Mouse (Mus musculus): Measurements from ENCODE around the gene Usp40.

Usp40 gene

GRCm38 (mm10) chr1:87941765-87942164 is 66.6 kb downstream of the Usp40 start:
- no peak for DNase-seq

GRCm38 (mm10) chr1:87936516-87936915 is 71.8 kb downstream of the Usp40 start:
- no peak for DNase-seq

- no peak for DNase-seq
Measured at GRCm38 (mm10) chr1:87936075-87936474, 72.3 kb downstream of the Usp40 start.

DNA sequence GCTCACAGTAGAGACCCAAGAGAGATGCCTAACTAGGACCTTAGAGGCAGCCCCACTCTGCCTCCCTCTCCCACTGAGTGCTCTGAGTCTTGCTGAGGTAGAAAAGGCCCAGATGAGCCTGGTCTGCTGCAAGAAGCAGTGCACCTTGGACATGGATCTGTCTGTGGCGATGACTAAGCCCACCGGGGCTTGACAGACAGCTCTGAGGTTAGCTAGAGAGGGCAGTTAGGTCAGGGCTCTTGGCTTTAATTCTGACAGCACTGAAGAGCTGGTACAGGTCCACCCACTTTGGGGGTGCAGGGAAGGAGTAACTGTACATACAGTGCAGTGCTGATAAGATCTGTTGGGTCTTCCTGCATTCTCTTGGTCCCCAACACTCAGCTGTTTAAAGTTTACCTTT is 72.8 kb downstream of the Usp40 start:
- DNase-seq, result no peak

DNA sequence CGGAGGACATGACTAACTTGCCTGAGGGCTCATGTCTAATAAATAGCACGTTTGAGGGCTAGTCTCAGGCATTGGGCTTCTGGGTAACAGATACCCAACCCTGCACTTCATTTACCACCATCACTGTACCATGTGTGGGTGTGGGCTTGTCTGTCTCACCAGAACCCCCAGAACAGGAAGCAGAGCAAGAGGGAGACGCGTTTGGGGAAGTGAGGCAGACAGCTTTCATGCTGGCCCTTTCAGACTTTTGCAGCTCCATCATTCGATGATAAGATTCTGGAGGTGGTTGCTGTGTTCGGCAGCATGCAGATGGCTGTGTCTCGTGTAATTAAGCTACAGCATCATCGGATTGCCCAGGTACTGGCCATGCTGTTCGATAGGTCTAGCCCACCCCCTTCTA is 73.3 kb downstream of the Usp40 start:
- DNase-seq, result no peak

GRCm38 (mm10) chr1:87933051-87933450 is 75.3 kb downstream of the Usp40 start:
- no peak for DNase-seq

DNA sequence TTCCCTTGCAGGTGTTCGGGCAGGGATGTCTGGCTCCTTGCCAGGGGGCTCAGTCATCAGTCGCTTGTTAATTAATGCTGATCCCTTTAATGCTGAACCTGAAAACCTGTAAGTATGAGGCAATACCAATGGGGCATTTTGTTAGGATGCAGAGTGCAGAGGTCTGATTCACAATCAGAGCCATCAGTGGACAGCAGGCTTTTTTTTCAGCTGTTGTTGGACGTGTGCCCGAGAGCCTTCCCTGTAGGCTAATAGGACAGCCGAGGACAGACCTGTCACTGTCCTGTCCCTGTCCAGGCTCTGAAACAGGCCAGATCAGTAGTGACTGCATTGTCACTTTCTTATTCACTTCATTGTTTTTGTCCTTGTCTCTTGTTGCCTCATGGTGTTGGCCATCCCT is 78.6 kb downstream of the Usp40 start:
- DNase-seq, result peak; percentile 76

- no peak for DNase-seq
Measured at GRCm38 (mm10) chr1:87924888-87925287, 83.5 kb downstream of the Usp40 start.

GRCm38 (mm10) chr1:87922666-87923065 is 85.7 kb downstream of the Usp40 start:
- DNase-seq, result peak; percentile 49

DNA sequence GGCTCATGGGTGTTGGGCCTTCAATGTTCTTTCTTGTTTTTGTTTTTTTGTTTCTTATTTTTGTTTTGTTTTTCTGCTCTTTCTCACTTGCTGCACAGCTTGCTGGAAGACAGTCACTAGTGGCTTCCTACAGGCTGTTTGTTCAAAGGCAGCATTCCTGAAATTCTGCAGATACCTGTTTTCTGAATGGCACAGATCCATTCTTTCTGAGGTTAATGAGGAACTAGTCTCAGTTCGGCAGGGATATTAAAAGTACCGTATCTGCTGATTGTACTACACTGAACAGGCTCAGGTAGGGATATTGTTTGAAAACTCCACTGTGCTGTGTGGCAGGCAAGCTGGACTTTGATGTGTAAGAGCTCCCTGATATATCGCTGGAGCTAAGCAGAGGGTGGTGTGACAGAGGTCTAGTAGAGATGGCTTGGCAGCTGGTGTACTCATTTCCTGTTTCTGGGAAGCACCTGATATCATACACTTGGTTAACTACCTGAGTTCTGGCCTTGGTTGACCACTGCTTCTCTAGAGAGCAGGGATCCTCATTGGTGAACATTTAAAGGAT is 88.2 kb downstream of the Usp40 start:
- no peak for DNase-seq

GRCm38 (mm10) chr1:87918061-87918460 is 90.3 kb downstream of the Usp40 start:
- peak; percentile 71 for DNase-seq

DNA sequence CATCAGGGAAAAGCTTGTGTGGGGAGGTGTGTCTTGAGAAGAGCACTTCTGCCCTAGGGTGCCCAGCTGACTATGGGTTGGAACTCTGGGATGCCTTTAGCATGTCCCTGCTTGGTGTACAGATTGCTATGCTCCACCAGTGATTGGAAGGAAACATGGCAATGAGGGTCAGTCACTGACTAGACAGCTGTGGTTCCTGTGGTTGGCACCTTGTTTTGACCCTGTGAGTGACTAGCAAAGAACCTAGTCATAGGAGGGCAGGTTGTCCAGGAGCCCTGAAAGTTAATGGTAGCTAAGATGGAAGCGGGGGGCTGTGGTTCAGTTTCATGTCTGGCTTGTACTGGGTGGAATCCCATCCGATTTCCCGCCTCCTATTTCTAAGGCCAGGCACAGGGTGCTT is 91.0 kb downstream of the Usp40 start:
- no peak for DNase-seq

DNA sequence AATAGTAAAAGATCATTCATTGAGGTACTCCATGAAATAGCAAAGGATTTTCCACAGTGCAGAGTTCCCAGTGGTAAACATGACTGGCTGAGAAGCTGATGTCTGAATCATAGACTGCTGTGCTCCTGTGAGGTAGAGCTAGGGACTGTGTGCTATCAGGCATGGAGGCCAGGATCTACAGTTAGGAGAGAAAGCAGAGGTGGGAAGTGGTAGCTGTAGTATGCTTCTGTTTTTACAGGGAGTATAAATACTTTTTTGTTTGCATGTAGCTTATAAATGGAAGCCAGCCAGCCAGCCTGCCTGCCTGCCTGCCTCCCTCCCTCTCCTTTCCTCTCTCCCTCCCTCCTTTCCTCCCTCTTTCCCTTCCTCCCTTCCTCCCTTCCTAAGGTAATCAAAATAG is 95.0 kb downstream of the Usp40 start:
- DNase-seq, result no peak

GRCm38 (mm10) chr1:87910428-87910827 is 97.9 kb downstream of the Usp40 start:
- DNase-seq, result no peak

DNA sequence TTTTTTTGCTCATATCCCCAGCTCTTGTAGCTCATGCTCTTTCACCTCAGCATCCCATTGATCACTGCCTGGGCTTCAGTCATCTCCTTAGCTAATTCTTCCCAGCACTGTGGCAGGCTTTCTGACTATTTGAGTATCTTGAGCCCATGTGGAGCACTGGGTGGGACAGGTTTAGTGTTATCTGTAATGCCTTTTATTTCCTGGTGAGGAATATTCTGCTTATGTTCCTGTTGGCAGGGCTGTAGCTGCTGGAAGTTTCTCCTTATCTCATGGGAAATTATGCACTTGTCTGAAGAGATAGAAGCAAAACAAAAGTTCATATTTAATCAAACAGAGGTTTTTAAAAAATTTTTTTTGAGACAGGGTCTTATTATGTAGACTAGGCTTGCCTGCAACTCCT is 98.8 kb downstream of the Usp40 start:
- no peak for DNase-seq

DNA sequence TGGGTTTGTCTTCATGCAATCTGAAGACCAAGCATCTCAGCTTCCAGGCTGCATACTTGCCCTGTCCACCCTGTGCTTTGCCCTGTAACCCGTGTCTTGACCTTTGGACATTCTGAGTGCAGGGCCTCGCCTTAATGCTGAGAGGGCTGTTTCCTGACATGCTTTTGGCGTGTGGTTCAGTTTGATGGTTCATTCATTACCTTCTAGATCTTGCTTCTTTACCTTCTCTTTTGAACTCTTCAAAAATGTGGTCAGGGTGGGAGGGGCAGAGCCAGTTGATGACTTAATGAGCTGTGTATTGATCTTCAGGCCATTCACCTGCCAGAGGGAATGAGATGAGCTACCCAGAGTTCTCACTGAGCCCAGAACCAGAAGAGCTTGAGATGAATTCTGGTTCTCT is 99.6 kb downstream of the Usp40 start:
- no peak for DNase-seq

GRCm38 (mm10) chr1:87908006-87908405 is 100.3 kb downstream of the Usp40 start:
- DNase-seq, result no peak

- no peak for DNase-seq
Measured at GRCm38 (mm10) chr1:87906361-87906956, 101.9 kb downstream of the Usp40 start.

DNA sequence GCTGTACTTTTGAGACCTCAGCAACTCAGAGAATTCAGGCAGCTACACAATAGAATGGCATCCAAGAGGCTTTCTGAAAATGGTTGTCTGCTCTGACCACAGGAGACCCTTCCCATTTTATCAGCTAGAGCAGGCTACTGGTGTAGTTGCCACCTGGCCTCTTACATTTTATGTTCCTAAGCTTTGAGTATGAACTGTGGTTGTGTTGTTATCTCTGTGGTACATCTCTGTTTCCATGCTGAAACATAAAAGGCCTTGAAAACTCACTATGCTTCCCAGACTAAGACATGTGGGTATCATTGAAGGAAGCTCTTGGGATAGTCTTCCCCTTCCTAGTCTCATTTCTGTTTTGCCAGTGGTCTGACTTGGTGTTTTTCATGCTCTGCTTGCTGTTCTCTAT is 106.2 kb downstream of the Usp40 start:
- no peak for DNase-seq

DNA sequence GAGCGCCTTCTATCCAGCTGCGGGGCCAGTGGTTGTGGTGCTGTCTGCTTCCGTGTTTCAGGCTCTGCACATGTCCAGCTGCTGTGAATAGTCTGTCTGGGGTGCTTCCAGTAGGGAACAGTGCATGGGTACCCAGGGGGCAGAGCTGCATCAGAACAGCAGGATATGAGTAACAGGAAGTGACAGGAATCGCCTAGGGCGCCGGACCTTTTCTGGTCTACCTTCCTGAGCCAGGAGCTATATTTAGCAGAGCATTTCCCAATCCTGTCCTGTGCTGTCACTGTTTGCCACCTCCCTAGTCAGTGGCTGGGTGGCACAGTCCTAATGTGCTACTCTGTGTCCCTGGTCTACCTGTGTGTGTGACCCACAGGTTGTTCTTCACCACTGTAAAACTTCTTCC is 107.4 kb downstream of the Usp40 start:
- DNase-seq, result no peak

DNA sequence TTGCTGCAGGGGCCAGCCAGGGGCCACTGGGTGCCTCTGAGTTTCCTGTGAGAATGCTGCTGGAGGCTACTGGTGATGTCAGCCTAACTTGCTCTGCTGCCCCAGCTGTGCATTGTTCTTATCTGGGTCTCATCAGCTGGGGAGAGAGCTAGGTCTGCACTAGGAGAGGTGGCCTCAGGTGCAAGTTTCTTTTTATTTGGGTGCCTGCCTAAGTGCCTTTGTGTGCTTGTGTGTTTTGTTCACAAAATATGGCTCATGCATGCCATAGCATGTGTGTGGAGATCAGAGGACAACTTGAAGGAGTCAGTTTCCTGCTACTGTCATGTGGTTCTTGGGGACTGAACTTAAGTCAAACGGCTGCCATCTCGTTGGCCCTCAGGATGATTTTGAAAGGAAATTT is 108.7 kb downstream of the Usp40 start:
- DNase-seq, result no peak

- no peak for DNase-seq
Measured at GRCm38 (mm10) chr1:87896921-87897320, 111.4 kb downstream of the Usp40 start.

All from cerebellum, adult 8-10 months (tissue).